Mouse (Mus musculus) hindlimb bud, embryonic 11.5 days (tissue): Measurements from ENCODE around the gene Timm10b.
A peak's percentile ranks its signal among the peaks of the same experiment; 100 is the strongest.

Experiments
- DNase-seq: peaks from one replicate; pipeline ENCODE4 v3.0.0-alpha.2; 2012; ENCODE audit warnings: low read depth, low spot score; ENCODE audit errors: extremely low spot score

Gene Timm10b

GRCm38 (mm10) chr7:105640233-105640893 is 507 bp downstream of the Timm10b start, which contains the start of the genes Arfip2 and Gm45799:
Gene Arfip2, minus strand, starts transcription at chr7:105640416.
Gene Gm45799, plus strand, starts transcription at chr7:105640552.
- peak; percentile 87 for DNase-seq

DNA sequence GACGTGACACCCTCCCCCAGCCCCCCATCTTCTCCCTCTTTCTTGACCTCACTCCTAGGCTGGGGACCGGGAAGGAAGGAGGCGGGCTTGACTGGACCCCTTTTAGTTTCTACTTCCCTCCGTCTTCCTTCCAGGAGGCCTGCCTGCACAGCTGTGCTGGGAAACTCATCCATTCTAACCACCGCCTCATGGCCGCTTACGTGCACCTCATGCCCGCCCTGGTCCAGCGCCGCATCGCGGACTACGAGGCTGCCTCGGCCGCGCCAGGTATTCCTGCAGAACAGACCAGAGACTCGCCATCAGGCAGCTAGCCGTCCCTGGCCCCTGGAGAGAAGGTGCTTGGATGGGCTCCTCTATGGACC is 1.0 kb downstream of the Timm10b start:
- no peak for DNase-seq

DNA sequence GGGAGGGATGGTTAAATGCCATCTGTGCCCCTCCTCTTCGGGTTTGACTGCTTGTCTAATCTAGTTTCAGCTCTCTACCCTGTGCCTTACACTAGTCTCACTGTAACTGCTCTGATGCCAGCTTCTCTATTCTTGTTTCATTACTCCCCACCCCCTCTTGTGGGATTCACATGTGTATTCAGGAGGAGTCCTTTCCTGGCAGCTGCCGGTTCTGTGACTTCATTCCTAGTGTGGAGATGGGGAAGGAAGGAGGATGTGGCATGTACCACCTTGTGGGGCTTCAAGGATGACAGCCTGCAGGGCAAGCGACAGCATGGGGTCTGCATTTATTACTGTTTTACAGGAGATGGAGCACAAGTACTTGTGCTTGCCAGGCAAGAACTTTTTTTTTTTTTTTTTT is 2.1 kb downstream of the Timm10b start:
- DNase-seq, result no peak

GRCm38 (mm10) chr7:105650639-105651435 is 11.0 kb downstream of the Timm10b start, which contains the start of gene Dnhd1:
Gene Dnhd1, plus strand, starts transcription at chr7:105650827.
- DNase-seq, result no peak

- DNase-seq, result no peak
These were observed 45.8 kb downstream of the Timm10b start for GRCm38 (mm10) chr7:105685541-105686197.

DNA sequence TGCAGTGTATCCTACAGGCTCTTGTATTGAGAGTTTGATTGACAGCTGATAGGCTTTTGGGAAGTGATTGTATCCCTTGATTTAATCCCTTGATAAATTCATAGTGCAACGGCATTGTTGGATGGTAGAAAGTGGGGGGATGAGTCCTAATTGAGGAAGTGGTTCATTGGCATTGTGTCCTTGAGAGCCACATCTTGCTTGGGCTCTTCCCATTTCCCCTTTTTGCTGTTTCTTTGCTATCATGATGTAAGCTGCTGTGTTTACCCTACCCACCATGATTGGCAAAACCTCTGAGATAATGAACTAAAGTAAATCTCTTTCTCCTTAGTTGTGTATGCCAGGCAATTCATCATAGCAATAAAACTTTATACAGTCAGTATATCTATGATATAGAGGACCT is 51.0 kb downstream of the Timm10b start:
- DNase-seq, result no peak
